Mouse (Mus musculus) olfactory bulb, adult 2 months (tissue): ENCODE measurements around the gene Mcm6. TPM values are rescaled to one million over a fixed set of nuclear protein-coding genes. Genes with fewer than 3 reads are reported as not detected.
A peak's percentile ranks its signal among the peaks of the same experiment; 100 is the strongest.

Experiments
- H3K27ac ChIP-seq: fragments of 200-500 bp; 2 replicates; pipeline ENCODE4 v1.5.1; 2012; ENCODE audit warnings: low read depth, low read length; ENCODE audit not compliant: insufficient read depth
- H3K4me1 ChIP-seq: fragments of 200-500 bp; 2 replicates; pipeline ENCODE4 v1.6.1; 2012; ENCODE audit warnings: low read length; ENCODE audit not compliant: control insufficient read depth, insufficient read depth
- H3K4me3 ChIP-seq: fragments of 200-500 bp; 2 replicates; pipeline ENCODE4 v1.5.1; 2012; ENCODE audit warnings: mild to moderate bottlenecking, low read depth, low read length, moderate library complexity; ENCODE audit not compliant: insufficient read depth
- CTCF ChIP-seq: fragments of 200-500 bp; IDR thresholded peaks from 2 replicates; pipeline ENCODE4 v1.5.1; 2012; ENCODE audit warnings: low read depth, mild to moderate bottlenecking, low read length, moderate library complexity; ENCODE audit not compliant: insufficient read depth
- POLR2A ChIP-seq: fragments of 200-500 bp; IDR thresholded peaks from 2 replicates; pipeline ENCODE4 v1.6.1; 2012; ENCODE audit warnings: mild to moderate bottlenecking, low read depth, low read length, moderate library complexity; ENCODE audit not compliant: insufficient read depth
- WGBS: fragments of 180-500 bp; shearing (Covaris S2); methylation state at CpG from one replicate; pipeline ENCODE4 v1.1.7; 2018; 5-methylcytosine and 5-hydroxymethylcytosine counted together
- polyA plus RNA-seq: library from polyadenylated mRNA; stranded (reverse); fragments of >200 nt; gene quantifications from 2 replicates; pipeline ENCODE4 v1.2.4, GENCODE M21; 2012; ENCODE audit warnings: low replicate concordance; ENCODE audit not compliant: missing spikeins, insufficient read depth, insufficient read length

The Mcm6 gene
- polyA plus RNA-seq, 1 experiment = not detected

DNA sequence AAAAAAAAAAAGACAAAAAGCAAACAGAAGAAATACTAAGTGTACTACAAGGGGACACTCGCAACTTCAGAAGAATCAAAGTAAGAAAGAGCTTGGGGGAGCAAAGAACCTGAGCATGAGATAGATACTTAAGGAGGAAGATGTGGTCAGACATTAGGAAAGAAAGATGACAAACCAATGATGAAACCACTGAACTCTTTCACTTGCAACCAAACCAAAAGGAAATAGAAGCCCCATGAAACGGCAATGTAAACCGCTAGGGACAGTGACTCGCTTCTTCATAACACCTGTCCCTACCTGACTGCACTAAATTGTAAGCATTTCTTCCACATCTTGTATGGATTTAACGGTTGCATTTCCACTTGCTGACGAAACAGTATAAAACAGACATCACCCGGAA lies 27.0 kb upstream of the Mcm6 start:
- TF ChIP-seq CTCF (no peak), POLR2A (no peak)
- Histone ChIP-seq H3K4me1 (no peaks in the 10 kb centered on the region), H3K4me3 (no peak overlapping the region), H3K27ac (no peak overlapping the region)
- 94% methylated on average over 7 of the region's 7 CpGs for WGBS

DNA sequence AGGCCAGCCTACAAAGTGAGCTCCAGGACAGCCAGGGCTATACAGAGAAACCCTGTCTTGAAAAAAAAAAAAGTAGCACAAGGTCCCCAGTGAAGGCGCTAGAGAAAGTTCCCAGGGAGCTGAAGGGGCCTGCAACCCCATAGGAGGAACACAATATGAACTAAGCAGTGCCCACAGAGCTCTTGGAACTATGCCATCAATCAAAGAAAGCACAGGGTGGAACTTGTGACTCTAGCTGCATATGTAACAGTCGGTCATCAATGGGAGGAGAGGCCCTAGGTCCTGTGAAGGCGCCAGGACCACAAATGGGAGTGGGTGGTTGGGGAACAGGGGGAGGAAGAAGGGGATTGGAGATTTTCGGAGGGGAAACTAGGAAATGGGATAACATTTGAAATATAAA lies 17.4 kb upstream of the Mcm6 start:
- H3K27ac ChIP-seq = no peak overlapping the region
- no peaks in the 10 kb centered on the region for H3K4me1 ChIP-seq
- TF ChIP-seq POLR2A (no peak), CTCF (no peak)
- no peak overlapping the region for H3K4me3 ChIP-seq
- 75% methylated on average over 4 of the region's 4 CpGs for WGBS

DNA sequence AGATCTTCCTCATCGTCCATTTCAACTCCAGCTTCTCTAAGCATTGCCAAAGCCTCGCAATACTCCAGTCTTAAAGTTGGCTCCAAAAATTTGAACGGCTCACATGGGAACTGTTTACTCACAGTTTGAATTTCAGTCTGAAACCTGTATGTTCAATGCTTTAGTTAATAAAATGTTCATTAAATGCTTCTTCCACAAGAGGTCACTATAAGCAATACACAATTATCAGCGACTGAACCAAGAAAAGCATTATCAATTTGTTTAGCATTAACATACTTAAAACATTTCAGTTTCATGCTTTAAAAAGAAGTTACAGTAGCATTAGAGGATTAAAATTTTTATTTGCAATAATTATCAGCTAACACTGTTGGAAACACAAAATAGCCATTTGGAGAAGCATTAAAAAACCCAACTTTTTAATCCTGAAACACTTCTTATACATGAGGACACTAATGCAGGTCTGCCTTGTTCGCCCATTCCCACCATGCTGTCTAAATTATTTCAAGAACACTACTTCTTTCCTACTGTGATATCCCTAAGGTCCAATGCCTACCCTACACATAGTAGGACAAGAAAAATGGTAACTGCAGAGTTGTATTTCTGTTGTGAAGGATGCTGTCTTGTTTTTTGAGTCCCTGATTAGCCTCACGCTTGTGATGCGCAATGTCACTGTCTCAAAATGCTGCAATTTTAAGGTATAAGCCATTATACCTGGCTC lies 12.8 kb upstream of the Mcm6 start:
- no peak for TF ChIP-seq CTCF
- TF ChIP-seq POLR2A = no peak
- WGBS = 58% methylated on average over 7 of the region's 7 CpGs
- no peaks in the 10 kb centered on the region for H3K4me1 ChIP-seq
- no peak overlapping the region for H3K27ac ChIP-seq
- no peak overlapping the region for H3K4me3 ChIP-seq

DNA sequence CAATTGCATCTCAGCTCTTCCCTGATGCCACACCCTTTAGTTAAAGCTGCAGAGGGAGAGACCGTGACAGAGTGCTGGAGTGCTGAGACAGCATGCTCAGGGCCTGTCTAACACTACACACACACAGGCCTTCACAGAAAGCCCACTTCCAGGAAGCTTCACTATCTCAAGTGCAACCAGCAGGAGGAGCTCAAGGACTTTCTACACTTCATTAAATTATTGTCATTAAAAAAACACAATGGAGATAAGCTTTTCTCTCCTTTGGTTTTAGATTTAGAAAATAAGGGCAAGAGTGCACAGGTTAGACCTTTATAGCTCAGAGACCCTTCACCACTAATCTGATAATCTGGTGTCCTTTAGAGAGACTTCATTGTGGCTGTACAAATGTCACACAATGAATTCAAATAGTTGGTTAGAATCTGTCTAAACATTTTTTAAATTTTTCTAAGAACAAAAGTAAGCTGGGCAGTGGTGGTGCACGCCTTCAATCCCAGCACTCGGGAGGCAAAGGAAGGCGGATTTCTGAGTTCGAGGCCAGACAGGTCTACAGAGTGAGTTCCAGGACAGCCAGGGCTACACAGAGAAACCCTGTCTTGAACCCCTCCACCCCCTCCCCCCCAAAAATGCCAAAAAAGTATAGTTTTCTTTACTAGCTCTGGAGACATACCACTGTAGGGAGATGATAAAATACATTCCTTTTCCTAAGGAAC lies 9.4 kb upstream of the Mcm6 start:
- no peak overlapping the region for H3K4me3 ChIP-seq
- 48% methylated on average over 5 of the region's 5 CpGs for WGBS
- TF ChIP-seq POLR2A (no peak), CTCF (no peak)

DNA sequence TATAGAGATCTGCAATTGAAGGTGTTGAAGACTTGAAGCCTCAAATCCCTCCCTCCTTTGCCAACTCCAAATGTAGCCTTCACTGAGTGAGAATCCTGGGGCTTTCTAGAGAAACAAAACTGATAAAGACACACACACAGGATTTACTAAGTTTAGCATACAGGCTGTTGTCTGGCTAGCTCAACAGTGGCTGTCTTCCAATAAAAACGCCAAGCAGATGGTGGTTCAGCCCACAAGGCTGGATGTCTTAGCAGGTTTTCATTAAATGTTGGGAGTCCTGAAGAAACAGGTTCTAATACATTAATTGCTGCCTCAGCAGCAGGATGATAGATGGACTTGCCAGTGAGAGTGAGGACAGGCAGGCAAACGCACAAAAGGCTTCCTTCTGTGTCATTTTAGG lies 1.1 kb upstream of the Mcm6 start:
- TF ChIP-seq POLR2A (no peak), CTCF (no peak)
- Histone ChIP-seq H3K27ac (no peak overlapping the region), H3K4me3 (no peak overlapping the region), H3K4me1 (peaks cover 5% of the 10 kb centered on the region; the same call in 1 of the 2 replicates)
- WGBS = 58% methylated on average over 2 of the region's 2 CpGs

More for the DNA sequence above, 9.4 kb upstream of the Mcm6 start:
- H3K27ac ChIP-seq = no peak overlapping the region
- no peaks in the 10 kb centered on the region for H3K4me1 ChIP-seq

DNA sequence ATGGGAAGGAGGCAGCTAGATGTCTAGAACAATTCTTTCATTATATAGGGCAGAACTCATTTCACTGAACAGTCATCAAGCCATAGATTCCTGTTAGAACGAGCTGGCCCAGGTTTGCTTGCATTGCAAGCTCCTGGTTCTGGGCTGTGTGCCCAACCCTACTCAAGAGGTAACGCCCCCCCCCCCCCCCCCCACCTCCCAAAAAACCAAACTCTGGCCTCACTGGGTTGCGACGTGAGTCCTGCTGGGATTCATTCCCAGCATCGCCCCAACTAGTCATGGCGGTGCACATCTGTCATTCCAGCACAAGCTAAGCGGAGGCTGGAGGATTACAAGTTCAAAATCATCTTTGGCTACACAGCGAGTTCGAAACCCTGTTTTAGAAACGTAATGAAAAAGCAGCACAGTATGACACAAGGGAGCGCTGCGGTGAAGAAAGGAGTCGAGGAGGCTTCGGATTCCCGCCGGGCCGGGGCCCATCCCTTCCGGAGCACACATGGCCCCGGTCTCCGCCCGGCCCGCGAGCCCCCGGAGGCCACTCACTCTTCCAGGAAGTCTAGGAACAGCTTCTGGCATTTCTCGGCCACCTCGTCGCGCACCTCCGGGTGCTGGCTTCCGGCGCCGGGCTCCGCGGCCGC lies 429 bp downstream of the Mcm6 start:
- H3K27ac ChIP-seq = no peak overlapping the region

DNA sequence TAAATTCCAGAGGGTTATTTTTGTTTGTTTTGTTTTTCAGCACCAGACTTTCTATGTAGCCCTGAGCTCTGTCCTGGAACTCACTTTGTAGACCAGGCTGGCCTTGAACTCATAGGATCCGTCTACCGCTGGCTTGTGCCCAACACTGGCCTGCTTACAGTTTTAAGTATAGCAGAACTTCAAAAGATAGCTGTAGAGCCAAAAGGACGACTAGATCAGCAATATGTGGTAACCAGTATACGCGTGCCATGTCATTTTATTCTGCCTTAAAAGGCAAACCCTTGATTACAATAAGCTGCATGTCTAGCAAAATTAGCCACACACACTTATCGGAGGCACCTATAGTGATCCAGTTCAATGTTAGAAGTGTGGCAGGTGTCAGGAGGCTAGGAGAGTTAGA lies 1.2 kb downstream of the Mcm6 start:
- peaks cover 5% of the 10 kb centered on the region; the same call in 1 of the 2 replicates for H3K4me1 ChIP-seq
- H3K4me3 ChIP-seq = no peak overlapping the region
- WGBS = 61% methylated on average over 6 of the region's 6 CpGs
- TF ChIP-seq POLR2A (no peak), CTCF (no peak)
- H3K27ac ChIP-seq = no peak overlapping the region

More for the DNA sequence above, 429 bp downstream of the Mcm6 start:
- WGBS = 1% methylated on average over 35 of the region's 35 CpGs
- peak overlapping the region; percentile 93 for H3K4me3 ChIP-seq
- peaks cover 5% of the 10 kb centered on the region; the same call in 1 of the 2 replicates for H3K4me1 ChIP-seq
- TF ChIP-seq CTCF (no peak), POLR2A (no peak)

DNA sequence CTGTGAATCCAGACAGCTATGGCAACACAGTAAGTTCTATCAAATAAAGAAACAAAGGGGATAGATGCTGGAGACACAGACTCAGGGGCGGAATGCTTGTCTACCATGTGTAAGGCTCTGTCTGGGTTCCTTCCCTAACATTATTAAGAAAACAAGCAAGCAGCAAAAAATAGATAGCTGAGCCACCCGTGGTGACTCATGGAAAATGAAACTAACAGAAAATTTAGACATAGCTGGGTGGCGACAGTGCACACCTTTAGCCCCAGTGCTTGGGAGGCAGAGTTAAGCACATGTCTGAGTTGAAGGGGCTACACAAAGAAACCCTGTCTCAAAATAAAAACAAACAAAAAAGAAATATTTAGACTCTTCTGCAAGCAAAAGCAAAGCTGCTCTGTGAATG lies 2.0 kb downstream of the Mcm6 start:
- Histone ChIP-seq H3K4me1 (peaks cover 5% of the 10 kb centered on the region; the same call in 1 of the 2 replicates), H3K4me3 (no peak overlapping the region), H3K27ac (no peak overlapping the region)
- TF ChIP-seq POLR2A = no peak
- TF ChIP-seq CTCF = no peak
- 23% methylated on average over 3 of the region's 3 CpGs for WGBS

DNA sequence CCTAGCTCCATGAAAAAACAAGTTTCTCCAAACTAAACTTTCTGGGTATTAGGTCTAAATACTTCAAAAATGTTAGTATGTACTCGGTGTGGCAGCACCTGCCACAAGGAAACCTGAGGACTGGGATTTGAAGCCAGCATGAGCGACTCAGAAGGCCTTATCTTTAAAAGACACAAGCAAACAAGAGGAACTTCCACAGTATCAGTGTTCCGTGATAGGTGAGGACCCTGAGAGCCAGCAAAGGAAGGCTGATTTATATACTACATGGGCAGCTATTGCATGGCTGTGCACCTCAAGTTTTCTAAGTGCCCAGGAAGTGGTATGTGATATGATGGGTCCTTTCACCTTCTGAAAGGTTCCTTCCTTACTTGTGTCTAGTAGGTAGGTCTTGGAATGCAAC lies 6.4 kb downstream of the Mcm6 start:
- no peak overlapping the region for H3K4me3 ChIP-seq
- no peak for TF ChIP-seq CTCF
- no peak for TF ChIP-seq POLR2A
- H3K27ac ChIP-seq = no peak overlapping the region
- H3K4me1 ChIP-seq = no peaks in the 10 kb centered on the region
- WGBS = 95% methylated on average over 3 of the region's 3 CpGs
